Mouse (Mus musculus) heart, embryonic 12.5 days (tissue): Measurements from ENCODE around the gene Wwtr1. TPM values are rescaled to one million over a fixed set of nuclear protein-coding genes. Genes with fewer than 3 reads are reported as not detected.

Experiments used
- ATAC-seq: fragments of 200-750 bp; cut with Nextera tagmentation; 2 replicates; pipeline ENCODE4 v1.8.0; 2017; ENCODE audit warnings: moderate TSS enrichment, moderate library complexity; ENCODE audit not compliant: insufficient number of reproducible peaks, low FRiP score
- H3K27ac ChIP-seq: fragments of 300-500 bp; sonication (generic); 2 replicates; pipeline ENCODE4 v1.5.1; 2016; ENCODE audit warnings: mild to moderate bottlenecking, moderate library complexity; ENCODE audit not compliant: poor library complexity, severe bottlenecking
- H3K27me3 ChIP-seq: fragments of 300-500 bp; sonication (generic); replicated peaks from 2 replicates; pipeline ENCODE4 v1.6.1; 2016; ENCODE audit warnings: mild to moderate bottlenecking, moderate library complexity
- H3K36me3 ChIP-seq: fragments of 300-500 bp; sonication (generic); 2 replicates; pipeline ENCODE4 v1.6.1; 2016; ENCODE audit warnings: mild to moderate bottlenecking, moderate library complexity
- H3K4me1 ChIP-seq: fragments of 300-500 bp; sonication (generic); replicated peaks from 2 replicates; pipeline ENCODE4 v1.6.1; 2016; ENCODE audit warnings: mild to moderate bottlenecking
- H3K4me2 ChIP-seq: fragments of 300-500 bp; sonication (generic); 2 replicates; pipeline ENCODE4 v1.6.1; 2016; ENCODE audit warnings: mild to moderate bottlenecking, moderate library complexity
- H3K4me3 ChIP-seq: fragments of 300-500 bp; sonication (generic); 2 replicates; pipeline ENCODE4 v1.5.1; 2016; ENCODE audit warnings: mild to moderate bottlenecking
- H3K9ac ChIP-seq: fragments of 300-500 bp; sonication (generic); 2 replicates; pipeline ENCODE4 v1.6.1; 2016; ENCODE audit warnings: mild to moderate bottlenecking, moderate library complexity
- H3K9me3 ChIP-seq: fragments of 300-500 bp; sonication (generic); replicated peaks from 2 replicates; pipeline ENCODE4 v1.6.1; 2016; ENCODE audit warnings: mild to moderate bottlenecking, moderate library complexity
- WGBS: fragments of 180-500 bp; shearing (Covaris S2); methylation state at CpG from one replicate; pipeline ENCODE4 v1.1.7; 2016; 5-methylcytosine and 5-hydroxymethylcytosine counted together
- polyA plus RNA-seq: library from polyadenylated mRNA; unstranded; fragments of >200 nt; fragmentation: Nextera tagmentation; extraction: Ambion mirVana; gene quantifications from 2 replicates; pipeline ENCODE4 v1.2.1, GENCODE M21; 2016

The Wwtr1 gene
- polyA plus RNA-seq, 1 experiment from 2014 or later = 15.3 TPM

- Histone ChIP-seq H3K9ac (no peak overlapping the region), H3K27ac (no peak overlapping the region), H3K27me3 (no peaks in the 10 kb centered on the region), H3K9me3 (no peaks in the 10 kb centered on the region), H3K4me1 (peaks cover 13% of the 10 kb centered on the region), H3K4me3 (no peak overlapping the region), H3K36me3 (peaks cover 15% of the 10 kb centered on the region), H3K4me2 (no peak overlapping the region)
- WGBS = 88% methylated on average over 4 of the region's 4 CpGs
- ATAC-seq = no peak
Observed at GRCm38 (mm10) chr3:57557408-57557807, 18.3 kb downstream of the Wwtr1 start.

GRCm38 (mm10) chr3:57555560-57555959 lies 20.1 kb downstream of the Wwtr1 start:
- peaks cover 8% of the 10 kb centered on the region; the same call in 1 of the 2 replicates for H3K36me3 ChIP-seq
- no peak overlapping the region for H3K4me3 ChIP-seq
- no peaks in the 10 kb centered on the region for H3K27me3 ChIP-seq
- no peak overlapping the region for H3K9ac ChIP-seq
- peak; percentile 71; the same call in 1 of the 2 replicates for ATAC-seq
- no peak overlapping the region; the same call in 1 of the 2 replicates for H3K27ac ChIP-seq
- H3K4me1 ChIP-seq = peaks cover 20% of the 10 kb centered on the region
- 44% methylated on average over 3 of the region's 3 CpGs for whole genome bisulfite sequencing
- no peak overlapping the region for H3K4me2 ChIP-seq
- H3K9me3 ChIP-seq = no peaks in the 10 kb centered on the region

GRCm38 (mm10) chr3:57554890-57555239 lies 20.8 kb downstream of the Wwtr1 start:
- Histone ChIP-seq H3K4me3 (no peak overlapping the region), H3K4me1 (peaks cover 20% of the 10 kb centered on the region), H3K9me3 (no peaks in the 10 kb centered on the region), H3K27me3 (no peaks in the 10 kb centered on the region), H3K9ac (no peak overlapping the region), H3K27ac (no peak overlapping the region), H3K36me3 (peaks cover 4% of the 10 kb centered on the region; the same call in 1 of the 2 replicates), H3K4me2 (no peak overlapping the region)
- no peak for ATAC-seq
- 66% methylated on average over 3 of the region's 3 CpGs for WGBS

- WGBS = 81% methylated on average over 10 of the region's 10 CpGs
- H3K9ac ChIP-seq = no peak overlapping the region
- no peaks in the 10 kb centered on the region for H3K9me3 ChIP-seq
- H3K27ac ChIP-seq = peak overlapping the region; percentile 30; the same call in 1 of the 2 replicates
- H3K36me3 ChIP-seq = peaks cover 2% of the 10 kb centered on the region; the same call in 1 of the 2 replicates
- H3K27me3 ChIP-seq = no peaks in the 10 kb centered on the region
- no peak overlapping the region for H3K4me3 ChIP-seq
- H3K4me2 ChIP-seq = no peak overlapping the region
- peaks cover 20% of the 10 kb centered on the region for H3K4me1 ChIP-seq
- ATAC-seq = no peak
Observed at GRCm38 (mm10) chr3:57554124-57554889, 21.4 kb downstream of the Wwtr1 start.

GRCm38 (mm10) chr3:57553108-57553507 lies 22.6 kb downstream of the Wwtr1 start:
- no peak for ATAC-seq
- H3K9me3 ChIP-seq = no peaks in the 10 kb centered on the region
- H3K4me3 ChIP-seq = no peak overlapping the region
- no peak overlapping the region for H3K4me2 ChIP-seq
- no peak overlapping the region for H3K9ac ChIP-seq
- H3K4me1 ChIP-seq = peaks cover 20% of the 10 kb centered on the region
- H3K27me3 ChIP-seq = no peaks in the 10 kb centered on the region
- 85% methylated on average over 5 of the region's 5 CpGs for WGBS
- no peaks in the 10 kb centered on the region; the same call in 1 of the 2 replicates for H3K36me3 ChIP-seq
- no peak overlapping the region for H3K27ac ChIP-seq

GRCm38 (mm10) chr3:57551210-57551609 lies 24.5 kb downstream of the Wwtr1 start:
- peaks cover 36% of the 10 kb centered on the region for H3K4me1 ChIP-seq
- ATAC-seq = no peak
- H3K9ac ChIP-seq = no peak overlapping the region
- no peak overlapping the region for H3K4me2 ChIP-seq
- H3K36me3 ChIP-seq = no peaks in the 10 kb centered on the region; the same call in 1 of the 2 replicates
- H3K9me3 ChIP-seq = no peaks in the 10 kb centered on the region
- H3K27ac ChIP-seq = no peak overlapping the region
- H3K4me3 ChIP-seq = no peak overlapping the region
- no peaks in the 10 kb centered on the region for H3K27me3 ChIP-seq
- 94% methylated on average over 2 of the region's 2 CpGs for WGBS

- H3K27ac ChIP-seq = no peak overlapping the region
- no peak overlapping the region for H3K4me2 ChIP-seq
- ATAC-seq = no peak
- H3K9me3 ChIP-seq = no peaks in the 10 kb centered on the region
- H3K9ac ChIP-seq = no peak overlapping the region
- no peaks in the 10 kb centered on the region for H3K27me3 ChIP-seq
- H3K4me1 ChIP-seq = peaks cover 35% of the 10 kb centered on the region
- no peaks in the 10 kb centered on the region; the same call in 1 of the 2 replicates for H3K36me3 ChIP-seq
- no peak overlapping the region for H3K4me3 ChIP-seq
- 80% methylated on average over 5 of the region's 5 CpGs for WGBS
Observed at GRCm38 (mm10) chr3:57550468-57551185, 25.1 kb downstream of the Wwtr1 start.

GRCm38 (mm10) chr3:57544154-57544553 lies 31.6 kb downstream of the Wwtr1 start:
- Histone ChIP-seq H3K9ac (no peak overlapping the region), H3K36me3 (no peaks in the 10 kb centered on the region), H3K4me1 (peaks cover 33% of the 10 kb centered on the region), H3K27me3 (no peaks in the 10 kb centered on the region), H3K9me3 (no peaks in the 10 kb centered on the region), H3K4me3 (no peak overlapping the region), H3K27ac (peak overlapping the region; percentile 76), H3K4me2 (peak overlapping the region; percentile 33)
- peak; percentile 68 for ATAC-seq
- WGBS = 53% methylated on average over 9 of the region's 9 CpGs

- no peaks in the 10 kb centered on the region for H3K27me3 ChIP-seq
- H3K4me1 ChIP-seq = peaks cover 33% of the 10 kb centered on the region
- H3K9me3 ChIP-seq = no peaks in the 10 kb centered on the region
Observed at GRCm38 (mm10) chr3:57542848-57543380, 32.8 kb downstream of the Wwtr1 start.

GRCm38 (mm10) chr3:57541205-57541604 lies 34.5 kb downstream of the Wwtr1 start:
- Histone ChIP-seq H3K36me3 (no peaks in the 10 kb centered on the region), H3K9me3 (no peaks in the 10 kb centered on the region), H3K4me3 (no peak overlapping the region), H3K27me3 (no peaks in the 10 kb centered on the region), H3K4me2 (no peak overlapping the region), H3K4me1 (peaks cover 18% of the 10 kb centered on the region), H3K9ac (no peak overlapping the region), H3K27ac (no peak overlapping the region)
- WGBS = 55% methylated on average over 7 of the region's 7 CpGs
- ATAC-seq = no peak

More at GRCm38 (mm10) chr3:57542848-57543380, 32.8 kb downstream of the Wwtr1 start:
- ATAC-seq = no peak
- H3K4me3 ChIP-seq = no peak overlapping the region
- H3K9ac ChIP-seq = no peak overlapping the region
- H3K36me3 ChIP-seq = no peaks in the 10 kb centered on the region
- H3K4me2 ChIP-seq = no peak overlapping the region
- H3K27ac ChIP-seq = no peak overlapping the region

- no peak overlapping the region for H3K4me2 ChIP-seq
- H3K27ac ChIP-seq = peak overlapping the region; percentile 39; the same call in 1 of the 2 replicates
- H3K9ac ChIP-seq = no peak overlapping the region
- 24% methylated on average over 2 of the region's 2 CpGs for WGBS
- no peak for ATAC-seq
- no peaks in the 10 kb centered on the region for H3K9me3 ChIP-seq
- H3K27me3 ChIP-seq = no peaks in the 10 kb centered on the region
- H3K4me1 ChIP-seq = peaks cover 23% of the 10 kb centered on the region
- H3K36me3 ChIP-seq = no peaks in the 10 kb centered on the region
- no peak overlapping the region for H3K4me3 ChIP-seq
Observed at GRCm38 (mm10) chr3:57540474-57540873, 35.2 kb downstream of the Wwtr1 start.
